Mouse (Mus musculus) heart, adult 2 months (tissue): ENCODE measurements around the gene Pcgf1.

ENCODE experiments used
- CTCF ChIP-seq: fragments of 200-600 bp; IDR thresholded peaks from 2 replicates; pipeline ENCODE4 v1.8.1; 2022; ENCODE audit warnings: antibody characterized with exemption, mild to moderate bottlenecking, moderate library complexity
- EP300 ChIP-seq: fragments of 200-500 bp; IDR thresholded peaks from 2 replicates; pipeline ENCODE4 v1.6.1; 2011; ENCODE audit warnings: low read depth, low read length, control low read depth; ENCODE audit not compliant: insufficient read depth
- POLR2A ChIP-seq: fragments of 200-500 bp; IDR thresholded peaks from 2 replicates; pipeline ENCODE4 v1.6.1; 2011; ENCODE audit warnings: mild to moderate bottlenecking, low read depth, low read length, control low read depth; ENCODE audit not compliant: insufficient read depth

- TF ChIP-seq POLR2A (no peak), CTCF (peak; percentile 58), EP300 (no peak)
Observed at GRCm38 (mm10) chr6:83127419-83127818, 49.8 kb downstream of the Pcgf1 start.
